Mouse (Mus musculus) forebrain, embryonic 12.5 days (tissue): ENCODE measurements around the gene 4833420G17Rik. TPM values are rescaled to one million over a fixed set of nuclear protein-coding genes. Genes with fewer than 3 reads are reported as not detected.
A peak's percentile ranks its signal among the peaks of the same experiment; 100 is the strongest.

Source experiments
- ATAC-seq: fragments of 200-750 bp; cut with Nextera tagmentation; 2 replicates; pipeline ENCODE4 v1.8.0; 2017; ENCODE audit warnings: moderate TSS enrichment; ENCODE audit not compliant: low FRiP score
- H3K27ac ChIP-seq: fragments of 300-500 bp; sonication (generic); 2 replicates; pipeline ENCODE4 v1.5.1; 2016; ENCODE audit warnings: mild to moderate bottlenecking
- H3K27me3 ChIP-seq: fragments of 300-500 bp; sonication (generic); 2 replicates; pipeline ENCODE4 v1.6.1; 2016; ENCODE audit warnings: mild to moderate bottlenecking
- H3K36me3 ChIP-seq: fragments of 300-500 bp; sonication (generic); replicated peaks from 2 replicates; pipeline ENCODE4 v1.6.1; 2016; ENCODE audit warnings: mild to moderate bottlenecking
- H3K4me1 ChIP-seq: fragments of 300-500 bp; sonication (generic); 2 replicates; pipeline ENCODE4 v1.6.1; 2016
- H3K4me2 ChIP-seq: fragments of 300-500 bp; sonication (generic); 2 replicates; pipeline ENCODE4 v1.6.1; 2016; ENCODE audit warnings: mild to moderate bottlenecking, moderate library complexity
- H3K4me3 ChIP-seq: fragments of 300-500 bp; sonication (generic); replicated peaks from 2 replicates; pipeline ENCODE4 v1.5.1; 2016; ENCODE audit warnings: mild to moderate bottlenecking
- H3K9ac ChIP-seq: fragments of 300-500 bp; sonication (generic); 2 replicates; pipeline ENCODE4 v1.6.1; 2016; ENCODE audit warnings: mild to moderate bottlenecking
- H3K9me3 ChIP-seq: fragments of 300-500 bp; sonication (generic); 2 replicates; pipeline ENCODE4 v1.6.1; 2016
- WGBS: fragments of 180-500 bp; shearing (Covaris S2); methylation state at CpG from one replicate; pipeline ENCODE4 v1.1.7; 2016; 5-methylcytosine and 5-hydroxymethylcytosine counted together
- polyA plus RNA-seq: library from polyadenylated mRNA; unstranded; fragments of >200 nt; fragmentation: Nextera tagmentation; extraction: Ambion mirVana; gene quantifications from 2 replicates; pipeline ENCODE4 v1.2.1, GENCODE M21; 2016

The 4833420G17Rik gene
- 112 and 119 TPM in 2 replicates for polyA plus RNA-seq

DNA sequence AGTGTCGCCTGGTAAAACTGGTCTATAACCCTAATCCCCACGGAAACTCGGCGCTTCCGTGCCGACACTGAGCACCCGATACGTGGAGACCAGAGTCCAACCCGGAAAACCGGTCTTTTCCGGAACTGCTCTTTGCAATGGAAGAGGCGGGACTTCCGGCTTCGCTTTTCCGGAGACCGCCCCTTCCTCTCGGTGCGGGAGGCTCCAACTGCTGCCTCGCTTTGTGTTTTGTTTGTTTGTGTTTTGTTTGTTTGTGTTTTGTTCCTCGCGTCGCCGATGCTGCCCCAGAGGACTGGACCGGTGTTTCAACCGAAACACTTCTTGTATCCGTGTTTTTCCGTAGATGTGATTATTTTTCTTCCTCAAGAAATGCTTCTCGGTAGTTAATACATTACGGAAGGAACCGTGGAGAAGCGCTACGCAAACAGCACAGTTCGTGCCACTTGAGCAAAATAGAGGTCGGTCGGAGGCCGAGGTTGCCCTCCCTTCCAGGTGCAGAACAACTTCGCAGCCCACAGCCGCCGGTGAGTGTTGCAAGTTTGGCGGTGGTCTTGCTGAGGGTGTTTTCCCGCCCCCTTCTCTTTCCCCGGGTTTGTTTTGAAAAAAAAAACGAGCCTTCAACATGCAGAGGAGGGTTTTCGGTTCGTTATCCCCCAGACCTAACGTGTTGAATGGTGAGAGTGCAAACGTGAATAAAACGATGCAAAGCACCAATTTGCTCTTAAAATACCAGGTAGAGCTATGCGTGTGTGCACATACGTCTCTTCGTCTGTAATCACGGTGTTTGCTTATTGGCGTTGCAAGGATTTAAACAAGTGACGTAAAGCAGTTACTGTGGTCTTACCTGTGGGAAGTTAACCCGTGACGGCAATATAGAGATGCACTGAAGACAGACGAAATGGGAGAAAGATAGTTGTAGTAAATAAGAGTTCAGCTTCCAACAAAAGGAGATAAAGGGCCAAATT lies at the start of gene 4833420G17Rik:
4833420G17Rik (plus strand) TSS at position 173 of the 965 bp plus-strand sequence.
- H3K9ac ChIP-seq: peak within 1 kb of the TSS; percentile 84
- no peaks in the 10 kb centered on the region for H3K9me3 ChIP-seq
- peaks cover 19% of the 10 kb centered on the region for H3K4me1 ChIP-seq
- peak within 1 kb of the TSS; percentile 77 for H3K4me3 ChIP-seq
- peak within 1 kb of the TSS; percentile 74 for H3K4me2 ChIP-seq
- H3K27ac ChIP-seq: peak within 1 kb of the TSS; percentile 80
- peak; percentile 98 for ATAC-seq
- no peaks in the 10 kb centered on the region for H3K27me3 ChIP-seq
- H3K36me3 ChIP-seq: peaks cover 33% of the 10 kb centered on the region
- WGBS: 7% methylated on average over 57 of the region's 57 CpGs

DNA sequence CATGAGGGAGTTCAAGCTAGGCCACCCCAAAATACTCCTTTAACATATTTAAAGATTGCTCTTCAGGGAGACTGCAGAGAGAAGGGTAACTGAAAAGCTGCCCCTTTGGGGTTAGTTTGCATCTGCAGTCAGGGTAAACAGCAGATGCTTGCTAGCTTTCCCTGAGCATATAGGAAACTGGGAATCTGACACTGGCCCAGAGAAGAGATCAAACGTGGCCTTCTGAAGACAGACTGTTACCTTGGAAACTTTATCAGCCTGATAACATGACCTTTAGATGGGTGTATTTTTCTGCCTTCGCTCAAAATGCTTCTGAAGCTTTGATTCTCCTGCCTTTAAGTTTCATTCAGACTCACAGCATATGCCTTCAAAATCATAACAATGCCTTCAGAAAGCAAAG lies 49.5 kb upstream of the 4833420G17Rik start:
- Histone ChIP-seq H3K4me2 (no peak overlapping the region), H3K36me3 (no peaks in the 10 kb centered on the region), H3K9ac (no peak overlapping the region), H3K27me3 (no peaks in the 10 kb centered on the region), H3K4me3 (no peak overlapping the region), H3K27ac (no peak overlapping the region), H3K9me3 (no peaks in the 10 kb centered on the region), H3K4me1 (peaks cover 2% of the 10 kb centered on the region)
- ATAC-seq: no peak
- 34% methylated on average over 2 of the region's 2 CpGs for WGBS

- no peak for ATAC-seq
- Histone ChIP-seq H3K27me3 (no peaks in the 10 kb centered on the region), H3K27ac (no peak overlapping the region), H3K9me3 (no peaks in the 10 kb centered on the region), H3K4me2 (no peak overlapping the region), H3K9ac (no peak overlapping the region), H3K4me1 (no peaks in the 10 kb centered on the region), H3K36me3 (no peaks in the 10 kb centered on the region), H3K4me3 (no peak overlapping the region)
- WGBS: 84% methylated on average over 3 of the region's 3 CpGs
Observed at GRCm38 (mm10) chr13:119418479-119418878, 44.1 kb upstream of the 4833420G17Rik start.

GRCm38 (mm10) chr13:119430164-119430563 lies 32.4 kb upstream of the 4833420G17Rik start:
- Histone ChIP-seq H3K36me3 (0 out of 2 replicates have a peak, but pooled peaks cover 10% of the 10 kb centered on the region), H3K4me2 (peak overlapping the region; percentile 69), H3K27me3 (no peaks in the 10 kb centered on the region), H3K4me1 (peaks cover 32% of the 10 kb centered on the region), H3K4me3 (peak overlapping the region; percentile 88), H3K27ac (peak overlapping the region; percentile 98), H3K9me3 (no peaks in the 10 kb centered on the region), H3K9ac (peak overlapping the region; percentile 97)
- 20% methylated on average over 8 of the region's 8 CpGs for WGBS
- ATAC-seq: no peak

- H3K27me3 ChIP-seq: no peaks in the 10 kb centered on the region
- H3K9me3 ChIP-seq: no peaks in the 10 kb centered on the region
- H3K36me3 ChIP-seq: peaks cover 19% of the 10 kb centered on the region; the same call in 1 of the 2 replicates
- H3K4me2 ChIP-seq: peak overlapping the region; percentile 69; the same call in 1 of the 2 replicates
- no peak overlapping the region for H3K27ac ChIP-seq
- WGBS: 94% methylated on average over 1 of the region's 1 CpGs
- no peak overlapping the region for H3K9ac ChIP-seq
- H3K4me1 ChIP-seq: peaks cover 29% of the 10 kb centered on the region
- H3K4me3 ChIP-seq: no peak overlapping the region
- ATAC-seq: no peak
Observed at GRCm38 (mm10) chr13:119432041-119432440, 30.5 kb upstream of the 4833420G17Rik start.

DNA sequence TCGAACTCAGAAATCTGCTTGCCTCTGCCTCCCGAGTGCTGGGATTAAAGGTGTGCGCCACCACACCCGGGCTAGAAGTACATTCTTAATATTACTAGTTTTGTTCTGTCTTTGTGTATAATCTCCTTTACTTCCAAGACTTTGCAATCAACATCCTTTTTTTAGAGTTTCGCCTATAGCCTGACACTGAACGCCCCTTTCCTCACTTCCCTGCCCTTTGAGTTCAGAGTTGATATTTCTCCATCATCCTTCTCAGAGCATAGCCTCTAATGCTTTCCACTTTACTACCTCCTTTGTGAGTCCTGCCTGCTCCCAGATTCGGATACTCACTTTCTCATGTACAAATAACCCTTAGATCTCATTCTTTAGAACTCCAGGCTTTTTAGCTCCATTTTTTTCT lies 28.2 kb upstream of the 4833420G17Rik start:
- Histone ChIP-seq H3K9ac (no peak overlapping the region), H3K9me3 (no peaks in the 10 kb centered on the region), H3K4me2 (no peak overlapping the region), H3K4me1 (peaks cover 23% of the 10 kb centered on the region), H3K27me3 (no peaks in the 10 kb centered on the region), H3K4me3 (no peak overlapping the region), H3K36me3 (peaks cover 32% of the 10 kb centered on the region), H3K27ac (no peak overlapping the region)
- no peak for ATAC-seq
- 81% methylated on average over 7 of the region's 7 CpGs for WGBS

DNA sequence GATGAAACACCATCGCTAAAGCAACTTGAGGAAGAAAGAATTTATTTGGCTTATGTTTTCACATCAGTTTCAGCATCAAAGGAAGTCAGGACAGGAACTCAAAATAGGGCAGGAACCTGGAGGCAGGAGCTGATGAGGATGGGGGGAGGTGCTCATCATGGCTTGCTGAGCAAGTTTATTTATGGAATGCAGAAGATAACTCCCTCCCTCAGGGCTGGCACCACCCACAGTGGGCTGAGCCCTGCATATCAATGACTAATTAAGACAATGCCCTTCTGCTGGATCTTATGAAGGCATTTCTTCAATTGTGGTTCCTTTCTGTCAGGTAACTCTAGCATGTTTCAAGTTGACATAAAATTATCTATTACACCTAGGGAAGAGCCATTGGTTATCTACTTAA lies 20.3 kb upstream of the 4833420G17Rik start:
- no peak overlapping the region for H3K4me3 ChIP-seq
- H3K27ac ChIP-seq: no peak overlapping the region
- H3K4me1 ChIP-seq: no peaks in the 10 kb centered on the region
- no peak overlapping the region for H3K9ac ChIP-seq
- H3K9me3 ChIP-seq: no peaks in the 10 kb centered on the region
- WGBS: 95% methylated on average over 1 of the region's 1 CpGs
- no peaks in the 10 kb centered on the region for H3K27me3 ChIP-seq
- no peak for ATAC-seq
- H3K36me3 ChIP-seq: peaks cover 60% of the 10 kb centered on the region
- no peak overlapping the region for H3K4me2 ChIP-seq

DNA sequence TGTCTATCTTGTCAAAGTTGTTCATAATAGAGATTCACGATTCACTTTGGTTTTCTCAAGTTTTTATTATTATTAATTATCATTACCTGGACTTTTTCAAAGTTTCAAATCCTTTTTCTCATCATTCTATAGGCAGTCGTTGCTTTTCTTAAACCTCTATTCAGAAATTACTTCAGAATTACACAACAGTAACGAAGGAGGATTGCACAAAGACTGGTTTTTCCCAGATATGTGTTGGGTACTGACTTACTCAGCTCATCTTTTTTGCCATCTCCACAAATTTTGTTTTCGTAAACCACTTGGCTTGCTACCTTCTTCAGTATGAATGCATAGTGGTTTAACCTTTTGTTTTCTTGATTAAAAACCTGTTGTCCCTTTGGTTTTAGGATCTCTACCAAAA lies 9.0 kb upstream of the 4833420G17Rik start:
- no peaks in the 10 kb centered on the region for H3K27me3 ChIP-seq
- H3K4me1 ChIP-seq: no peaks in the 10 kb centered on the region
- whole genome bisulfite sequencing: 93% methylated on average over 4 of the region's 4 CpGs
- peaks cover 51% of the 10 kb centered on the region for H3K36me3 ChIP-seq
- ATAC-seq: no peak
- H3K4me2 ChIP-seq: no peak overlapping the region
- H3K9me3 ChIP-seq: no peaks in the 10 kb centered on the region
- no peak overlapping the region for H3K9ac ChIP-seq
- no peak overlapping the region for H3K27ac ChIP-seq
- no peak overlapping the region for H3K4me3 ChIP-seq

GRCm38 (mm10) chr13:119455082-119455481 lies 7.5 kb upstream of the 4833420G17Rik start:
- H3K27ac ChIP-seq: no peak overlapping the region
- H3K27me3 ChIP-seq: no peaks in the 10 kb centered on the region
- peaks cover 49% of the 10 kb centered on the region for H3K36me3 ChIP-seq
- H3K9me3 ChIP-seq: no peaks in the 10 kb centered on the region
- ATAC-seq: no peak
- no peak overlapping the region for H3K4me3 ChIP-seq
- H3K9ac ChIP-seq: no peak overlapping the region
- H3K4me1 ChIP-seq: no peaks in the 10 kb centered on the region
- H3K4me2 ChIP-seq: no peak overlapping the region

- Histone ChIP-seq H3K4me1 (no peaks in the 10 kb centered on the region), H3K27me3 (no peaks in the 10 kb centered on the region), H3K36me3 (peaks cover 36% of the 10 kb centered on the region), H3K4me2 (no peak overlapping the region), H3K9ac (no peak overlapping the region), H3K27ac (no peak overlapping the region), H3K4me3 (no peak overlapping the region), H3K9me3 (no peaks in the 10 kb centered on the region)
- ATAC-seq: no peak
- WGBS: 92% methylated on average over 7 of the region's 7 CpGs
Observed at GRCm38 (mm10) chr13:119456342-119456741, 6.2 kb upstream of the 4833420G17Rik start.

GRCm38 (mm10) chr13:119461900-119462595 lies 520 bp upstream of the 4833420G17Rik start:
- H3K4me1 ChIP-seq: peaks cover 19% of the 10 kb centered on the region
- peak overlapping the region; percentile 77 for H3K4me3 ChIP-seq
- H3K36me3 ChIP-seq: peaks cover 25% of the 10 kb centered on the region
- peak overlapping the region; percentile 84; the same call in 1 of the 2 replicates for H3K9ac ChIP-seq
- peak overlapping the region; percentile 74 for H3K4me2 ChIP-seq
- H3K27ac ChIP-seq: peak overlapping the region; percentile 80
- ATAC-seq: peak; percentile 71
- no peaks in the 10 kb centered on the region for H3K9me3 ChIP-seq
- H3K27me3 ChIP-seq: no peaks in the 10 kb centered on the region
- 7% methylated on average over 10 of the region's 10 CpGs for WGBS

GRCm38 (mm10) chr13:119476631-119477030 lies 14.1 kb downstream of the 4833420G17Rik start:
- Histone ChIP-seq H3K4me2 (no peak overlapping the region), H3K4me1 (no peaks in the 10 kb centered on the region), H3K9ac (no peak overlapping the region), H3K4me3 (no peak overlapping the region), H3K27ac (no peak overlapping the region), H3K9me3 (no peaks in the 10 kb centered on the region), H3K36me3 (peaks cover 75% of the 10 kb centered on the region), H3K27me3 (no peaks in the 10 kb centered on the region)
- ATAC-seq: no peak
- 87% methylated on average over 9 of the region's 9 CpGs for WGBS
